Mouse (Mus musculus) hindbrain, embryonic 13.5 days (tissue): ENCODE measurements at regions not wholly inside any gene's neighbourhood (a gene's known extent, or its start where the extent isn't known, plus 50 kb on each side); places are given as distances from the start of the nearest gene placed in this dataset.

Experiments
- ATAC-seq: fragments of 200-750 bp; cut with Nextera tagmentation; 2 replicates; pipeline ENCODE4 v1.8.0; 2017; ENCODE audit warnings: moderate TSS enrichment; ENCODE audit not compliant: low FRiP score
- H3K27ac ChIP-seq: fragments of 300-500 bp; sonication (generic); 2 replicates; pipeline ENCODE4 v1.5.1; 2015; ENCODE audit warnings: inconsistent platforms, mild to moderate bottlenecking, moderate library complexity
- H3K27me3 ChIP-seq: fragments of 300-500 bp; sonication (generic); 2 replicates; pipeline ENCODE4 v1.6.1; 2015; ENCODE audit warnings: mild to moderate bottlenecking, inconsistent platforms
- H3K36me3 ChIP-seq: fragments of 300-500 bp; sonication (generic); 2 replicates; pipeline ENCODE4 v1.6.1; 2015; ENCODE audit warnings: mild to moderate bottlenecking, inconsistent platforms
- H3K4me1 ChIP-seq: fragments of 300-500 bp; sonication (generic); replicated peaks from 2 replicates; pipeline ENCODE4 v1.6.1; 2015; ENCODE audit warnings: inconsistent platforms
- H3K4me2 ChIP-seq: fragments of 300-500 bp; sonication (generic); 2 replicates; pipeline ENCODE4 v1.6.1; 2015; ENCODE audit warnings: inconsistent platforms, mild to moderate bottlenecking, moderate library complexity
- H3K4me3 ChIP-seq: fragments of 300-500 bp; sonication (generic); 2 replicates; pipeline ENCODE4 v1.5.1; 2015; ENCODE audit warnings: mild to moderate bottlenecking, inconsistent platforms
- H3K9ac ChIP-seq: fragments of 300-500 bp; sonication (generic); 2 replicates; pipeline ENCODE4 v1.6.1; 2015; ENCODE audit warnings: mild to moderate bottlenecking, inconsistent platforms
- H3K9me3 ChIP-seq: fragments of 300-500 bp; sonication (generic); 2 replicates; pipeline ENCODE4 v1.6.1; 2016; ENCODE audit warnings: inconsistent platforms
- WGBS: fragments of 180-500 bp; shearing (Covaris S2); methylation state at CpG from one replicate; pipeline ENCODE4 v1.1.7; 2015; 5-methylcytosine and 5-hydroxymethylcytosine counted together

DNA sequence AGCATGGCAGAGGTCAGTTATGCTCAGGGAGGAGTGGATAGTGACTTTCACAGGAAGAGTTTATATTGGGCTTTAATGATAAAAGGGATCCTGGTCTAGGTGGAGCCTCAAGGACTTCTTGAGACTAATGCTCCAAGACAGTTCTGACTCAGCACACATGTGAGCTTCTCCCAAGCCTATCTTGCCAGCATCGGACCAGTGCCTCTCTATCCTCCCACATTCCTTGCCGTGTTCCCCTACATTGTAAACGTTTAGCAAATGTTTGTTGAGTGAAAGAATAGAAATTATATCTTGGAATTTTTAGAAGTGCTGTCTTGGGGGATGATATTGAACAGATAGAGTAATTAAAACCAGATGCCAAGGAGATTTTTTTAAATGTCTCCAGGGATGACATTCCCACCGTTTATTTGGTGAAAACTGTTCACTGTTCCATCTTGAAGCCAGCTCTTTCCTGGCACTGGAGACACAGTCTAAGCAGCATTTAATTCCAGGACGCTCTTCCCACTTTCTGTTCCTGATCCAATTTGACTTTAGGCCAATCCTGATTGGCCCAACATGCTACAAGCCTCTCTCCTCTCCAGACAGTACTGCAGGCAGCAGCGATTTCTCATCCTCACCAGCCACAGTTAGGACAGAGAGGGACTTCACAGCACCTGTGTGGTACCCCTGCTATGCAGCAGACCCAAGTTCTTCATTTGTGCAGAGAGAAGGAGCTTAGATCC, 418.5 kb upstream of the Fam19a5 start:
- no peak overlapping the region for H3K9ac ChIP-seq
- WGBS: 77% methylated on average over 6 of the region's 6 CpGs
- H3K36me3 ChIP-seq: no peaks in the 10 kb centered on the region
- H3K27ac ChIP-seq: no peak overlapping the region
- no peak overlapping the region for H3K4me3 ChIP-seq
- no peak for ATAC-seq
- no peaks in the 10 kb centered on the region for H3K9me3 ChIP-seq
- H3K4me2 ChIP-seq: no peak overlapping the region
- no peaks in the 10 kb centered on the region for H3K4me1 ChIP-seq
- no peaks in the 10 kb centered on the region for H3K27me3 ChIP-seq

- Histone ChIP-seq H3K27me3 (no peaks in the 10 kb centered on the region), H3K4me2 (no peak overlapping the region), H3K4me1 (peaks cover 7% of the 10 kb centered on the region), H3K4me3 (no peak overlapping the region), H3K9me3 (no peaks in the 10 kb centered on the region), H3K9ac (no peak overlapping the region), H3K36me3 (no peaks in the 10 kb centered on the region), H3K27ac (no peak overlapping the region)
- ATAC-seq: no peak
Observed at GRCm38 (mm10) chr15:87138870-87139269, 405.2 kb upstream of the Fam19a5 start.

GRCm38 (mm10) chr15:87169136-87169535, 375.0 kb upstream of the Fam19a5 start:
- Histone ChIP-seq H3K36me3 (no peaks in the 10 kb centered on the region), H3K27ac (no peak overlapping the region), H3K4me1 (no peaks in the 10 kb centered on the region), H3K9ac (no peak overlapping the region), H3K4me2 (no peak overlapping the region), H3K4me3 (no peak overlapping the region), H3K9me3 (no peaks in the 10 kb centered on the region), H3K27me3 (no peaks in the 10 kb centered on the region)
- no peak for ATAC-seq
- 83% methylated on average over 5 of the region's 5 CpGs for WGBS

DNA sequence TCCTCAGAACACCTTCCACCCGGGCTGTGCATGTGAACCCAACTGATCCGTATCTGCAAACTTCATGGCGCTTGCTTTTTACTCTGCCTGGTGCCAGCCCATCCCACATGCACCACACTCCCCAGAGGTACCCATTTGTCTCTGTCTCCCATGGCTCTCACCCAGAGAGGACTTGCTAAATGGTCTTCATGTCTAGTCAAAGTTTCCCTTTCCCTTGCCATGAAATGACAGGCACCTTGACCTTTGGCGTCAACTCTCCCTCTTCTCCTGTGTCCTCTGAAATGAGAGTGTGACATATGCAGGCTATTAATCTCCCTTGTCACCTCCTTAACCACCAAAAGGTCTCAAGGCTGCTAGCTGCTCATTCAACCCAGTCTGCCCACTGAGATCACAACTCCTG, 373.2 kb upstream of the Fam19a5 start:
- ATAC-seq: no peak
- 68% methylated on average over 4 of the region's 4 CpGs for WGBS
- Histone ChIP-seq H3K27me3 (no peaks in the 10 kb centered on the region), H3K36me3 (no peaks in the 10 kb centered on the region), H3K9ac (no peak overlapping the region), H3K4me3 (no peak overlapping the region), H3K4me2 (no peak overlapping the region), H3K27ac (no peak overlapping the region), H3K4me1 (no peaks in the 10 kb centered on the region), H3K9me3 (no peaks in the 10 kb centered on the region)

DNA sequence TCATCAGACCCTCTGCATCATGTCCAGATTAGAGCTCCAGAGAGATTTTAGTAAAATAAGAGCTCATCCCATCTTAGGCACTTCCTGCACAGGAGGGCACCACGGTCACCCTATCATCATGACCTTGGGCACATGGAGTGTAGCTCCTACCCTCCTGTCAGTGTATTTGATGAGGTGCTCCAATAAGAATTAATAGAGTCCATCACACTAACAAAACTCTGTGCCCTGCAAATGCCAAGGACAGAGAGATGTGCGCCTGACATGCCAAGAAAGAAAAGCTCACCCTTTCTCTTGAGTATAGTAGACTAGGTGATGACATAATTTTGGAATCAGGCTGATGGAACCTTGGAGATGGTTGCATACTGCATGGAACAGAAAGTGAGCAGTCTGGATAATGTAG, 371.0 kb upstream of the Fam19a5 start:
- no peaks in the 10 kb centered on the region for H3K36me3 ChIP-seq
- H3K27ac ChIP-seq: no peak overlapping the region
- H3K9ac ChIP-seq: no peak overlapping the region
- no peak overlapping the region for H3K4me3 ChIP-seq
- no peaks in the 10 kb centered on the region for H3K4me1 ChIP-seq
- H3K9me3 ChIP-seq: no peaks in the 10 kb centered on the region
- 94% methylated on average over 2 of the region's 2 CpGs for WGBS
- ATAC-seq: no peak
- no peaks in the 10 kb centered on the region for H3K27me3 ChIP-seq
- no peak overlapping the region for H3K4me2 ChIP-seq

- WGBS: 86% methylated on average over 7 of the region's 7 CpGs
- no peaks in the 10 kb centered on the region for H3K36me3 ChIP-seq
- H3K9ac ChIP-seq: no peak overlapping the region
- H3K4me2 ChIP-seq: no peak overlapping the region
- no peaks in the 10 kb centered on the region for H3K4me1 ChIP-seq
- ATAC-seq: no peak
- H3K9me3 ChIP-seq: no peaks in the 10 kb centered on the region
- no peak overlapping the region for H3K4me3 ChIP-seq
- no peak overlapping the region for H3K27ac ChIP-seq
- H3K27me3 ChIP-seq: no peaks in the 10 kb centered on the region
Observed at GRCm38 (mm10) chr15:87178646-87179045, 365.5 kb upstream of the Fam19a5 start.

DNA sequence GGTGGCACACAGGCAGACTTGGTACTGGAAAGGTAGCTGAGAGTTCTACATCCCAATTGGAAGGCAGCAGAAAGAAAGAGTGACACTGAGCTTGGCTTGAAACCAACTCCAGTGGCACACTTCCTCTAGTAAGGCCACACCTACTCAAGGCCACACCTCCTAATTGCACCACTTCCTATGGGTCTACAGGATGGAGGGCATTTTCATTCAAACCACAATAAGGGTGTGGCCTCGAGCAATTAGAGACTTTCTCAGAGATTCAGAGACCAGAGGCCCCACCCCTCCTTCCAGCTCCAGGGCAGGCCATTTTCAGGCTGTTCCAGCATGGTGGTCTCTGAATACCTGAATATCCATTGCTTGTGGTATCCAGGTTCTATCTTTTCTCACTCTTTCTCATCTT, 363.3 kb upstream of the Fam19a5 start:
- peaks cover 6% of the 10 kb centered on the region for H3K4me1 ChIP-seq
- H3K4me3 ChIP-seq: no peak overlapping the region
- H3K4me2 ChIP-seq: no peak overlapping the region
- no peaks in the 10 kb centered on the region for H3K9me3 ChIP-seq
- no peak for ATAC-seq
- no peaks in the 10 kb centered on the region for H3K36me3 ChIP-seq
- no peaks in the 10 kb centered on the region for H3K27me3 ChIP-seq
- 79% methylated on average over 1 of the region's 1 CpGs for WGBS
- no peak overlapping the region for H3K9ac ChIP-seq
- H3K27ac ChIP-seq: no peak overlapping the region

- Histone ChIP-seq H3K4me1 (peaks cover 6% of the 10 kb centered on the region), H3K27me3 (peaks cover 5% of the 10 kb centered on the region; the same call in 1 of the 2 replicates), H3K4me3 (no peak overlapping the region), H3K36me3 (no peaks in the 10 kb centered on the region), H3K9ac (no peak overlapping the region), H3K4me2 (no peak overlapping the region), H3K27ac (no peak overlapping the region), H3K9me3 (no peaks in the 10 kb centered on the region)
- ATAC-seq: no peak
- 52% methylated on average over 7 of the region's 7 CpGs for WGBS
Observed at GRCm38 (mm10) chr15:87184248-87184647, 359.9 kb upstream of the Fam19a5 start.

- Histone ChIP-seq H3K27me3 (peaks cover 5% of the 10 kb centered on the region; the same call in 1 of the 2 replicates), H3K4me3 (no peak overlapping the region), H3K27ac (no peak overlapping the region), H3K36me3 (no peaks in the 10 kb centered on the region), H3K9me3 (no peaks in the 10 kb centered on the region), H3K4me1 (peaks cover 6% of the 10 kb centered on the region), H3K9ac (no peak overlapping the region), H3K4me2 (no peak overlapping the region)
- no peak for ATAC-seq
- 60% methylated on average over 9 of the region's 9 CpGs for whole genome bisulfite sequencing
Observed at GRCm38 (mm10) chr15:87188816-87189455, 355.2 kb upstream of the Fam19a5 start.

DNA sequence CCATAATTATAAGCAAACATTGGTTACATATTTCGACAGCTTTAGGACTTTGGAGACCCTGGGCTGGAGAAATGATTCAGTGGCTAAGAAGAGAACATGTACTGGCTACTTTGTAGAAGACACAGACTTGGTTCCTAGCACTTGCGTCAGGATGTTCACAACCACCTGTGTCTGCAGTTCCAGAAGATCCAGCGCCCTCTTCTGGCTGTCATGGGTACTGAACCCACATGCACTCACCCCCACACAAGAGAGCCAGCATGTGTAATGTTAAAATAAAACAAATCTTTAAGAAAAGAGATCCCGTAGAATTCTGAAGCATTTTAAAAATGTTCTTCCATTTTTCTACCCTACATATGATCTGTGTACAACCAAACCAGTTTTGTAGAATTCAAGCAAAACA, 352.2 kb upstream of the Fam19a5 start:
- H3K4me2 ChIP-seq: no peak overlapping the region
- no peaks in the 10 kb centered on the region for H3K36me3 ChIP-seq
- 80% methylated on average over 4 of the region's 4 CpGs for WGBS
- no peak overlapping the region for H3K4me3 ChIP-seq
- peaks cover 5% of the 10 kb centered on the region; the same call in 1 of the 2 replicates for H3K27me3 ChIP-seq
- no peak overlapping the region for H3K9ac ChIP-seq
- no peak for ATAC-seq
- no peaks in the 10 kb centered on the region for H3K9me3 ChIP-seq
- peaks cover 15% of the 10 kb centered on the region for H3K4me1 ChIP-seq
- no peak overlapping the region for H3K27ac ChIP-seq

DNA sequence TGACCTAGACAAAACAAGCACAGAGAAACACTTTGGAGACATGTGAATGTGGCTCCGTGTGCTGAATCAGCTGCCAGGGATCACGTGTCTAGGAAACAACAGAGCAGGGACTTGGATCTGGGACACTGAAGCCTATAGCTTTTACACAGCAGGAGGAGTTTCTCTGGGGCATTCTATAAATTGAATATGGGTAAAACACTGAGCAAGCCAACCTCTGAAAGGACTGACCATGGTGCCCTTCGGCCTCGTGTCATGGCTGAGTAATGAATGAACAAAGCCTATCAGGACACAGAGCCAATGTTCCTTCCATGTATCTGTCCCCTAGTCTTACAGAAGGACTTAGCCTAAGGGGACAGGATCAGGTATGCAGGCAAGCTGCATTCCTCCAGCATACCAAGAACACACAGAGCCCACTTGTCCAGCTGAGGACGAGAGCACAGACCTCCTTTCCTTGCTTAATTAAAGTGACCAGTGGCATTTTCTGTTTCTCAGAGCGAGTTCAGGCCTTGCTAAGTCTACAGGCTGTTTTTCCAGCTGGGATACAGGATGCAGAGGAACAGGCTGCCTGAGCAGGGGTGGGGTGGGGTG, 347.7 kb upstream of the Fam19a5 start:
- Histone ChIP-seq H3K9ac (no peak overlapping the region), H3K27me3 (peaks cover 3% of the 10 kb centered on the region; the same call in 1 of the 2 replicates), H3K4me3 (no peak overlapping the region), H3K27ac (peak overlapping the region; percentile 25; the same call in 1 of the 2 replicates), H3K4me2 (no peak overlapping the region), H3K4me1 (peaks cover 32% of the 10 kb centered on the region), H3K36me3 (no peaks in the 10 kb centered on the region), H3K9me3 (no peaks in the 10 kb centered on the region)
- 33% methylated on average over 6 of the region's 6 CpGs for WGBS
- ATAC-seq: no peak

- no peak overlapping the region for H3K27ac ChIP-seq
- no peaks in the 10 kb centered on the region for H3K9me3 ChIP-seq
- no peak for ATAC-seq
- no peak overlapping the region for H3K4me3 ChIP-seq
- H3K27me3 ChIP-seq: peaks cover 4% of the 10 kb centered on the region; the same call in 1 of the 2 replicates
- peaks cover 40% of the 10 kb centered on the region for H3K4me1 ChIP-seq
- no peak overlapping the region for H3K4me2 ChIP-seq
- H3K9ac ChIP-seq: no peak overlapping the region
- 84% methylated on average over 8 of the region's 8 CpGs for WGBS
- H3K36me3 ChIP-seq: no peaks in the 10 kb centered on the region
Observed at GRCm38 (mm10) chr15:87199641-87200040, 344.5 kb upstream of the Fam19a5 start.
